Mouse (Mus musculus) hindbrain, postnatal 0 days (tissue): ENCODE results near the gene Pcdh9. TPM values are rescaled to one million over a fixed set of nuclear protein-coding genes. Genes with fewer than 3 reads are reported as not detected.
A peak's percentile ranks its signal among the peaks of the same experiment; 100 is the strongest.

Experiments
- ATAC-seq: fragments of 200-750 bp; cut with Nextera tagmentation; 2 replicates; pipeline ENCODE4 v1.8.0; 2017; ENCODE audit warnings: mild to moderate bottlenecking, moderate TSS enrichment, moderate library complexity
- DNase-seq: peaks from one replicate; pipeline ENCODE4 v3.0.0-alpha.2; 2015; ENCODE audit warnings: low spot score
- H3K27ac ChIP-seq: fragments of 300-500 bp; sonication (generic); 2 replicates; pipeline ENCODE4 v1.5.1; 2014; ENCODE audit warnings: mild to moderate bottlenecking
- H3K27me3 ChIP-seq: fragments of 300-500 bp; sonication (generic); 2 replicates; pipeline ENCODE4 v1.6.1; 2014; ENCODE audit warnings: low read length, mixed read lengths; ENCODE audit not compliant: insufficient read depth
- H3K36me3 ChIP-seq: fragments of 300-500 bp; sonication (generic); 2 replicates; pipeline ENCODE4 v1.6.1; 2014; ENCODE audit warnings: low read length, mixed read lengths; ENCODE audit not compliant: insufficient read depth
- H3K4me1 ChIP-seq: fragments of 300-500 bp; sonication (generic); 2 replicates; pipeline ENCODE4 v1.6.1; 2014; ENCODE audit warnings: antibody characterized with exemption, low read length, mixed read lengths; ENCODE audit not compliant: insufficient read depth
- H3K4me2 ChIP-seq: fragments of 300-500 bp; sonication (generic); 2 replicates; pipeline ENCODE4 v1.6.1; 2014; ENCODE audit warnings: low read depth, mild to moderate bottlenecking, low read length, moderate library complexity, mixed read lengths
- H3K4me3 ChIP-seq: fragments of 300-500 bp; sonication (generic); 2 replicates; pipeline ENCODE4 v1.5.1; 2014; ENCODE audit warnings: low read length
- H3K9ac ChIP-seq: fragments of 300-500 bp; sonication (generic); replicated peaks from 2 replicates; pipeline ENCODE4 v1.6.1; 2014; ENCODE audit warnings: mild to moderate bottlenecking, low read length, moderate library complexity, mixed read lengths
- H3K9me3 ChIP-seq: fragments of 300-500 bp; sonication (generic); 2 replicates; pipeline ENCODE4 v1.6.1; 2016; ENCODE audit warnings: low read length, mixed read lengths
- CTCF ChIP-seq: IDR thresholded peaks from 2 replicates; pipeline ENCODE4 v1.5.1; 2016; ENCODE audit warnings: antibody characterized with exemption, control low read depth, low read depth
- WGBS: fragments of 180-500 bp; shearing (Covaris S2); extraction: QIAGEN DNeasy Blood & Tissue Kit; methylation state at CpG from one replicate; pipeline ENCODE4 v1.1.7; 2014; 5-methylcytosine and 5-hydroxymethylcytosine counted together
- polyA plus RNA-seq: library from polyadenylated mRNA; unstranded; fragments of >200 nt; fragmentation: Nextera tagmentation; extraction: Ambion mirVana; gene quantifications from 2 replicates; pipeline ENCODE4 v1.2.1, GENCODE M21; 2015
- total RNA-seq: library from RNA; depleted of rRNA; stranded (reverse); fragments of >200 nt; gene quantifications from 2 replicates; pipeline ENCODE4 v1.2.3, GENCODE M21; 2014

The Pcdh9 gene
- total and polyA plus RNA-seq, 2 experiments from 2014 or later, result 129 to 149 TPM

GRCm38 (mm10) chr14:93317393-93317792 lies 573.1 kb downstream of the Pcdh9 start:
- no peak overlapping the region for H3K27ac ChIP-seq
- no peak overlapping the region for H3K4me3 ChIP-seq
- TF ChIP-seq CTCF, result peak; percentile 64
- no peaks in the 10 kb centered on the region for H3K36me3 ChIP-seq
- H3K9me3 ChIP-seq, result no peaks in the 10 kb centered on the region
- H3K4me1 ChIP-seq, result no peaks in the 10 kb centered on the region
- no peak for ATAC-seq
- no peak overlapping the region for H3K9ac ChIP-seq
- DNase-seq, result peak; percentile 49
- H3K4me2 ChIP-seq, result no peak overlapping the region
- no peaks in the 10 kb centered on the region for H3K27me3 ChIP-seq

- H3K9ac ChIP-seq, result no peak overlapping the region
- no peaks in the 10 kb centered on the region for H3K36me3 ChIP-seq
- H3K27ac ChIP-seq, result no peak overlapping the region
- no peak overlapping the region for H3K4me3 ChIP-seq
- no peak overlapping the region for H3K4me2 ChIP-seq
- no peaks in the 10 kb centered on the region for H3K9me3 ChIP-seq
- no peak for TF ChIP-seq CTCF
- no peaks in the 10 kb centered on the region for H3K4me1 ChIP-seq
- ATAC-seq (no peak), DNase-seq (no peak)
- 50% methylated on average over 2 of the region's 2 CpGs for WGBS
- no peaks in the 10 kb centered on the region for H3K27me3 ChIP-seq
Measured at GRCm38 (mm10) chr14:93288361-93288760, 602.1 kb downstream of the Pcdh9 start.

GRCm38 (mm10) chr14:93287642-93288041 lies 602.8 kb downstream of the Pcdh9 start:
- Histone ChIP-seq H3K4me1 (no peaks in the 10 kb centered on the region), H3K4me2 (no peak overlapping the region), H3K36me3 (no peaks in the 10 kb centered on the region), H3K27ac (no peak overlapping the region), H3K4me3 (no peak overlapping the region), H3K9ac (no peak overlapping the region), H3K9me3 (no peaks in the 10 kb centered on the region), H3K27me3 (no peaks in the 10 kb centered on the region)
- no peak for DNase-seq
- no peak for ATAC-seq
- 40% methylated on average over 1 of the region's 1 CpGs for WGBS
- TF ChIP-seq CTCF, result peak; percentile 49

GRCm38 (mm10) chr14:93285136-93285535 lies 605.3 kb downstream of the Pcdh9 start:
- no peak for TF ChIP-seq CTCF
- Histone ChIP-seq H3K36me3 (no peaks in the 10 kb centered on the region), H3K9me3 (no peaks in the 10 kb centered on the region), H3K27me3 (no peaks in the 10 kb centered on the region), H3K27ac (no peak overlapping the region), H3K9ac (no peak overlapping the region), H3K4me1 (no peaks in the 10 kb centered on the region), H3K4me3 (no peak overlapping the region), H3K4me2 (no peak overlapping the region)
- DNase-seq (no peak), ATAC-seq (no peak)
- WGBS, result 58% methylated on average over 7 of the region's 7 CpGs

GRCm38 (mm10) chr14:93284009-93284408 lies 606.5 kb downstream of the Pcdh9 start:
- no peaks in the 10 kb centered on the region for H3K27me3 ChIP-seq
- no peaks in the 10 kb centered on the region for H3K4me1 ChIP-seq
- no peak overlapping the region for H3K9ac ChIP-seq
- H3K9me3 ChIP-seq, result no peaks in the 10 kb centered on the region
- no peak overlapping the region for H3K4me3 ChIP-seq
- no peak overlapping the region for H3K27ac ChIP-seq
- no peak for TF ChIP-seq CTCF
- no peak for DNase-seq
- H3K4me2 ChIP-seq, result no peak overlapping the region
- H3K36me3 ChIP-seq, result no peaks in the 10 kb centered on the region
- no peak for ATAC-seq
- WGBS, result 80% methylated on average over 3 of the region's 3 CpGs

- DNase-seq (no peak), ATAC-seq (no peak)
- Histone ChIP-seq H3K9ac (no peak overlapping the region), H3K36me3 (no peaks in the 10 kb centered on the region), H3K4me2 (no peak overlapping the region), H3K4me3 (no peak overlapping the region), H3K27me3 (no peaks in the 10 kb centered on the region), H3K4me1 (no peaks in the 10 kb centered on the region), H3K9me3 (no peaks in the 10 kb centered on the region), H3K27ac (no peak overlapping the region)
- TF ChIP-seq CTCF, result no peak
Measured at GRCm38 (mm10) chr14:93275661-93276060, 614.8 kb downstream of the Pcdh9 start.

GRCm38 (mm10) chr14:93274767-93275166 lies 615.7 kb downstream of the Pcdh9 start:
- Histone ChIP-seq H3K27ac (no peak overlapping the region), H3K4me2 (no peak overlapping the region), H3K36me3 (no peaks in the 10 kb centered on the region), H3K4me1 (no peaks in the 10 kb centered on the region), H3K4me3 (no peak overlapping the region), H3K9me3 (no peaks in the 10 kb centered on the region), H3K9ac (no peak overlapping the region), H3K27me3 (no peaks in the 10 kb centered on the region)
- no peak for DNase-seq
- no peak for TF ChIP-seq CTCF
- ATAC-seq, result no peak
